Mouse (Mus musculus) neural tube, embryonic 11.5 days (tissue): ENCODE results near the gene Kif26b. TPM values are rescaled to one million over a fixed set of nuclear protein-coding genes. Genes with fewer than 3 reads are reported as not detected.

ENCODE experiments used
- ATAC-seq: fragments of 200-750 bp; cut with Nextera tagmentation; 2 replicates; pipeline ENCODE4 v1.8.0; 2017; ENCODE audit warnings: moderate number of reproducible peaks, mild to moderate bottlenecking, moderate TSS enrichment, moderate library complexity; ENCODE audit not compliant: insufficient read depth, low FRiP score, low TSS enrichment
- DNase-seq: peaks from one replicate; pipeline ENCODE4 v3.0.0-alpha.2; 2015; ENCODE audit warnings: low spot score
- H3K27ac ChIP-seq: fragments of 300-500 bp; sonication (generic); 2 replicates; pipeline ENCODE4 v1.5.1; 2014; ENCODE audit warnings: low read depth, mild to moderate bottlenecking, low read length
- H3K27me3 ChIP-seq: fragments of 300-500 bp; sonication (generic); 2 replicates; pipeline ENCODE4 v1.6.1; 2014; ENCODE audit warnings: mild to moderate bottlenecking, low read length, mixed read lengths; ENCODE audit not compliant: control insufficient read depth, insufficient read depth
- H3K36me3 ChIP-seq: fragments of 300-500 bp; sonication (generic); 2 replicates; pipeline ENCODE4 v1.6.1; 2014; ENCODE audit warnings: mild to moderate bottlenecking, low read length, moderate library complexity, mixed read lengths; ENCODE audit not compliant: control insufficient read depth, insufficient read depth
- H3K4me1 ChIP-seq: fragments of 300-500 bp; sonication (generic); 2 replicates; pipeline ENCODE4 v1.6.1; 2014; ENCODE audit warnings: low read length, mixed read lengths; ENCODE audit not compliant: control insufficient read depth, insufficient read depth
- H3K4me2 ChIP-seq: fragments of 300-500 bp; sonication (generic); 2 replicates; pipeline ENCODE4 v1.6.1; 2014; ENCODE audit warnings: low read depth, mild to moderate bottlenecking, moderate library complexity
- H3K4me3 ChIP-seq: fragments of 300-500 bp; sonication (generic); 2 replicates; pipeline ENCODE4 v1.5.1; 2014; ENCODE audit warnings: low read depth, low read length
- H3K9ac ChIP-seq: fragments of 300-500 bp; sonication (generic); 2 replicates; pipeline ENCODE4 v1.6.1; 2014; ENCODE audit warnings: mild to moderate bottlenecking, low read length
- H3K9me3 ChIP-seq: fragments of 300-500 bp; sonication (generic); 2 replicates; pipeline ENCODE4 v1.6.1; 2016; ENCODE audit warnings: low read length; ENCODE audit not compliant: control insufficient read depth
- WGBS: fragments of 180-500 bp; shearing (Covaris S2); extraction: QIAGEN DNeasy Blood & Tissue Kit; methylation state at CpG from one replicate; pipeline ENCODE4 v1.1.7; 2014; 5-methylcytosine and 5-hydroxymethylcytosine counted together
- polyA plus RNA-seq: library from polyadenylated mRNA; unstranded; fragments of >200 nt; fragmentation: Nextera tagmentation; extraction: Ambion mirVana; gene quantifications from 2 replicates; pipeline ENCODE4 v1.2.1, GENCODE M21; 2014

The Kif26b gene
- polyA plus RNA-seq, 1 experiment from 2014 or later: 6.5 TPM

GRCm38 (mm10) chr1:178634359-178635085, 105.6 kb downstream of the Kif26b start:
- no peak for ATAC-seq
- H3K9ac ChIP-seq: no peak overlapping the region
- no peak overlapping the region for H3K27ac ChIP-seq
- H3K27me3 ChIP-seq: no peaks in the 10 kb centered on the region
- H3K4me1 ChIP-seq: peaks cover 4% of the 10 kb centered on the region; the same call in 1 of the 2 replicates
- H3K9me3 ChIP-seq: no peaks in the 10 kb centered on the region
- no peak for DNase-seq
- no peak overlapping the region for H3K4me3 ChIP-seq
- no peaks in the 10 kb centered on the region for H3K36me3 ChIP-seq
- no peak overlapping the region for H3K4me2 ChIP-seq
- WGBS: 68% methylated on average over 19 of the region's 19 CpGs

GRCm38 (mm10) chr1:178635470-178635869, 106.5 kb downstream of the Kif26b start:
- Histone ChIP-seq H3K4me2 (no peak overlapping the region), H3K4me3 (no peak overlapping the region), H3K4me1 (peaks cover 4% of the 10 kb centered on the region; the same call in 1 of the 2 replicates), H3K9ac (no peak overlapping the region), H3K9me3 (no peaks in the 10 kb centered on the region), H3K27ac (no peak overlapping the region), H3K27me3 (no peaks in the 10 kb centered on the region), H3K36me3 (no peaks in the 10 kb centered on the region)
- DNase-seq: no peak
- 88% methylated on average over 4 of the region's 4 CpGs for WGBS
- no peak for ATAC-seq

DNA sequence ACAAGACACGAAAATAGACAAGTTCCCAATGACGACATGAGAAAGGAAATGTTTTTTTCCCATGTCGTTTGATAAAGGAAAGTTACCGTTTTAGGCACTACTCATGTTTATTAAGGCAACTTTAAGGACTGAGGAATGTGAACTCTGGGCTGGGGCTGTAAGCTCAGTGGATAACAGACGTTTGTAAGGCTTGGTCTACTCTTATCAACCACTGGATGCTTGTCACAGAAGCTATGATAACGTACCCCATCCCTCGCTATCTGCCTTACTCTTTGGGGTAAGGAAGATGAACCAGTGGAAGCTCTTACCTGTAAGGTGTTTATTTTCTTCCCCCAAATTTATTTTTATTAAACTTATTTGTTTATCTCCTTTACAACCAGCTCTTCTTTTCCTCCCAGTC, 108.4 kb downstream of the Kif26b start:
- ATAC-seq (no peak), DNase-seq (no peak)
- H3K4me3 ChIP-seq: no peak overlapping the region
- WGBS: 84% methylated on average over 7 of the region's 7 CpGs
- H3K36me3 ChIP-seq: no peaks in the 10 kb centered on the region
- H3K4me2 ChIP-seq: no peak overlapping the region
- H3K27ac ChIP-seq: no peak overlapping the region
- no peaks in the 10 kb centered on the region for H3K9me3 ChIP-seq
- H3K9ac ChIP-seq: no peak overlapping the region
- H3K27me3 ChIP-seq: no peaks in the 10 kb centered on the region
- H3K4me1 ChIP-seq: peaks cover 4% of the 10 kb centered on the region; the same call in 1 of the 2 replicates

DNA sequence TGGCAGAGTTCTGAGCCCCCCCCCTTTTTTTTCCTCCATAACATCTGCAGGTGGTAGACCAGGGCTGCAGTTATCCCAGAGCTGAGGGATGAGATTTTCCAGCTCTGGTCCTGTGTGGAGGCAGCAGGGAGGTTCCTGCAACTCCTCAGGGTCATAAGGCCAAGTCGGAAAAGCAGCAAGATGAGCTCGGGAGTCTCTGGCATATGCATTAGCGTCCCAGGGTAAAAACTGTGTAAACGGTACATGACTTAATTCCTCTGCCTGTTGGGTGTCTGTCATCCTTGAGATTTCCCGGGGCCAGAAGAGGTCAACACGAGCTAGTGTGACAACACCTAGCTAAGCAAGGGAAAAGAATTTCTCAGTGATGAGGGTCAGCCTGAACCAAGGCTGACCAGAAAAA, 111.0 kb downstream of the Kif26b start:
- H3K4me1 ChIP-seq: peaks cover 4% of the 10 kb centered on the region; the same call in 1 of the 2 replicates
- DNase-seq: no peak
- H3K9ac ChIP-seq: no peak overlapping the region
- H3K4me3 ChIP-seq: no peak overlapping the region
- H3K27me3 ChIP-seq: no peaks in the 10 kb centered on the region
- ATAC-seq: no peak
- H3K36me3 ChIP-seq: no peaks in the 10 kb centered on the region
- WGBS: 52% methylated on average over 6 of the region's 6 CpGs
- no peak overlapping the region for H3K4me2 ChIP-seq
- H3K9me3 ChIP-seq: no peaks in the 10 kb centered on the region
- H3K27ac ChIP-seq: no peak overlapping the region

DNA sequence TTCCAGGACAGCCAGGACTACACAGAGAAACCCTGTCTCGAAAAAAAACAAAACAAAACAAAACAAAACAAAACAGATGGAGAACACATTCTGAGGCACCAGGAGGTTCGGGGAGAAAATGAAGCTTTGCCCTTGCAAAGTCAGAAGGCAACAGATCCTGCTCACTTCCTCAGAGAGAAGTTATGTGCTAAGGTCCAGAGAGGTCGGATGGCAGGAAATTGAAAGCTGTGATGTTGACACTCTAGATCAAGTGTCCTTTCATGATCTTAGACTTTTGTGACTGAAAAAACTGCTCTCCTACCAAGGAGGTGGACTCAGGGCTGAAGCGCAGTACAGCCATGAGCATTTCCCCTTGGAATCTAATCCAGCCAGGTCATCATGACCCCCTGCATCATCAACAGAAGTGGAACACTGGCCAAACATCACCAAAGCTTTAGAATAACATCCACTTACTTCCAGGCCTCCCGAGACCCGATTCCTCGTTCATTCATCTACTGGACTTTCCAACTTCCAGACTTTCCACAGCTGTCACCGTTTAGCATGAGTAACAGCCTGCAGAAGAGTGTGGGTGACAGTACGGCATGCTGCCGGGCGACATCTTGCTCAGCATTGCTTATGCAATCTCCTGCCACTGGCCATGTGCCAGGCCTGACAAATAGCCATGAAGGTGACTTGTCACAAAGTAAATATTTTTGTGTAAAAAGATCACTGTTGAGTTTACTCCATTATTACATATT, 112.0 kb downstream of the Kif26b start:
- Histone ChIP-seq H3K27me3 (no peaks in the 10 kb centered on the region), H3K4me2 (no peak overlapping the region), H3K9me3 (no peaks in the 10 kb centered on the region), H3K27ac (no peak overlapping the region), H3K4me3 (no peak overlapping the region), H3K9ac (no peak overlapping the region), H3K4me1 (peaks cover 4% of the 10 kb centered on the region; the same call in 1 of the 2 replicates), H3K36me3 (no peaks in the 10 kb centered on the region)
- DNase-seq: no peak
- 62% methylated on average over 11 of the region's 11 CpGs for WGBS
- ATAC-seq: no peak

DNA sequence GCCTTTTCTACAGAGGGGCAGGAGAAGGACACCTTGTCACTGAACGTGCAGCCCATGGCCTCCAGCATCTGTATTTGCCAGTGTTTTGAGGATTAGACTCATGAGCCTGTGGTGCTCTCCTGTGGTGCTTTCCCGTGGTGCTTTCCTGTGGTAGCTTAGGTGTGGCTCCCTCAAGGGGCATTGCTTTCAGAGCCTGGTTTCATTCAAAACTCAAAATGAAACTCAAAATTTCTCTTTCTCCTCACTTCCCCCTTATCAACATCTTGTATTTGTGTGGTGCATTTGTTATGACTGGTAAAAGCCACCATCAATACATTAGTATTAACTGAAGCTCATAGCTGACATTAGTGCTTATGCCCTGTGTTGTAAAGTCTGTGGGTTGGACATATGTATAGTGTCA, 112.9 kb downstream of the Kif26b start:
- no peak for ATAC-seq
- no peak for DNase-seq
- H3K9ac ChIP-seq: no peak overlapping the region
- H3K4me2 ChIP-seq: no peak overlapping the region
- no peak overlapping the region for H3K4me3 ChIP-seq
- no peaks in the 10 kb centered on the region for H3K36me3 ChIP-seq
- H3K27me3 ChIP-seq: no peaks in the 10 kb centered on the region
- H3K27ac ChIP-seq: no peak overlapping the region
- H3K4me1 ChIP-seq: peaks cover 4% of the 10 kb centered on the region; the same call in 1 of the 2 replicates
- WGBS: 73% methylated on average over 2 of the region's 2 CpGs
- no peaks in the 10 kb centered on the region for H3K9me3 ChIP-seq

GRCm38 (mm10) chr1:178644954-178645353, 116.0 kb downstream of the Kif26b start:
- Histone ChIP-seq H3K27ac (no peak overlapping the region), H3K4me3 (no peak overlapping the region), H3K27me3 (no peaks in the 10 kb centered on the region), H3K9ac (no peak overlapping the region), H3K4me2 (no peak overlapping the region), H3K4me1 (no peaks in the 10 kb centered on the region), H3K9me3 (no peaks in the 10 kb centered on the region), H3K36me3 (no peaks in the 10 kb centered on the region)
- whole genome bisulfite sequencing: 76% methylated on average over 4 of the region's 4 CpGs
- DNase-seq (no peak), ATAC-seq (no peak)

DNA sequence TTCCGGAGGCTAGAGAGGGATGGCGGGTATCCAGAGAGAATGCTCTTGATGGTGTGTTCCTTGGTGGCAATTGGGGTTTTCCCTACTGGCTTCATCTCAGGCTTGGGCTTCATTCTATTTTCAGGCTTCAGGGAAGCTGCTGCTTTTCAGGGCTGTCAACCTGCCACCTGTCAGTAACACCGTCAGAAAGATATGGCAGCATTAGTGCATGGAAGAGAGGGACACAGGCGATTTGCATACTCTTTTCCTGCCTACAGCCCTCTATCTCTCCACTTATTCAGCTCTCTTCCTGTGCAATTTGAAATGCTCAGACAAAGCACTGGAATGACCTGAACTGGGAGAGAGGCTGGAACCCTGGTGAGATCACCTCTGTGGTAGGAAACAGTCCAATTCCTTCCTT, 117.7 kb downstream of the Kif26b start:
- Histone ChIP-seq H3K4me3 (no peak overlapping the region), H3K9ac (no peak overlapping the region), H3K9me3 (no peaks in the 10 kb centered on the region), H3K4me2 (no peak overlapping the region), H3K4me1 (no peaks in the 10 kb centered on the region), H3K27ac (no peak overlapping the region), H3K27me3 (no peaks in the 10 kb centered on the region), H3K36me3 (no peaks in the 10 kb centered on the region)
- 87% methylated on average over 4 of the region's 4 CpGs for WGBS
- ATAC-seq (no peak), DNase-seq (no peak)

- Histone ChIP-seq H3K4me2 (no peak overlapping the region), H3K27ac (no peak overlapping the region), H3K27me3 (no peaks in the 10 kb centered on the region), H3K4me3 (no peak overlapping the region), H3K36me3 (no peaks in the 10 kb centered on the region), H3K9ac (no peak overlapping the region), H3K4me1 (no peaks in the 10 kb centered on the region), H3K9me3 (no peaks in the 10 kb centered on the region)
- WGBS: 77% methylated on average over 4 of the region's 4 CpGs
- no peak for DNase-seq
- no peak for ATAC-seq
Measured at GRCm38 (mm10) chr1:178655525-178655924, 126.6 kb downstream of the Kif26b start.
